Mouse (Mus musculus): ENCODE data around the gene Slc25a17. TPM values are rescaled to one million over a fixed set of nuclear protein-coding genes. Genes with fewer than 3 reads are reported as not detected.

Gene Slc25a17
- polyA plus RNA-seq, 1 experiment from 2014 or later = 105 TPM

Other genes with a start within 250 kb of the Slc25a17 start
- gene Mrtfa, start 170.1 kb downstream of the Slc25a17 start, polyA plus RNA-seq (2014; fragmentation: Nextera tagmentation; extraction: Ambion mirVana) = 29.7 and 30.5 TPM in 2 replicates
- 0.49 TPM in 1 of 2 replicates, not detected in the other for gene Mchr1, start 125.3 kb downstream of the Slc25a17 start, polyA plus RNA-seq (2014; fragmentation: Nextera tagmentation; extraction: Ambion mirVana)
- 193 and 194 TPM in 2 replicates for gene St13, start 39.3 kb upstream of the Slc25a17 start, polyA plus RNA-seq (2014; fragmentation: Nextera tagmentation; extraction: Ambion mirVana)
- 10.2 and 10.3 TPM in 2 replicates for gene Xpnpep3, start 39.3 kb upstream of the Slc25a17 start, polyA plus RNA-seq (2014; fragmentation: Nextera tagmentation; extraction: Ambion mirVana)
- 1.5 and 3.4 TPM in 2 replicates for gene Dnajb7, start 47.5 kb upstream of the Slc25a17 start, polyA plus RNA-seq (2014; fragmentation: Nextera tagmentation; extraction: Ambion mirVana)
- gene Rbx1, start 105.5 kb upstream of the Slc25a17 start, polyA plus RNA-seq (2014; fragmentation: Nextera tagmentation; extraction: Ambion mirVana) = 510 and 536 TPM in 2 replicates
- 31.1 and 33.8 TPM in 2 replicates for gene Ep300, start 224.5 kb upstream of the Slc25a17 start, polyA plus RNA-seq (2014; fragmentation: Nextera tagmentation; extraction: Ambion mirVana)